Mouse (Mus musculus): ENCODE data around the gene Trpm8.

Trpm8 gene

GRCm38 (mm10) chr1:88301121-88302014, 23.9 kb downstream of the Trpm8 start:
- peak; percentile 68 for DNase-seq (ENCODE audit: low read depth, low spot score)

- DNase-seq (ENCODE audit: low read depth, low spot score): no peak
Measured at GRCm38 (mm10) chr1:88302057-88302740, 24.7 kb downstream of the Trpm8 start.

- DNase-seq (ENCODE audit: low read depth, low spot score): no peak
Measured at GRCm38 (mm10) chr1:88303762-88304161, 26.3 kb downstream of the Trpm8 start.

GRCm38 (mm10) chr1:88304261-88304985, 27.0 kb downstream of the Trpm8 start:
- DNase-seq (ENCODE audit: low read depth, low spot score): no peak

GRCm38 (mm10) chr1:88305018-88305795, 27.7 kb downstream of the Trpm8 start:
- DNase-seq (ENCODE audit: low read depth, low spot score): no peak

- no peak for DNase-seq (ENCODE audit: low read depth, low spot score)
Measured at GRCm38 (mm10) chr1:88306543-88306942, 29.1 kb downstream of the Trpm8 start.

GRCm38 (mm10) chr1:88307180-88307579, 29.7 kb downstream of the Trpm8 start:
- no peak for DNase-seq (ENCODE audit: low read depth, low spot score)

GRCm38 (mm10) chr1:88309020-88309419, 31.6 kb downstream of the Trpm8 start:
- DNase-seq (ENCODE audit: low read depth, low spot score): no peak

- DNase-seq (ENCODE audit: low read depth, low spot score): no peak
Measured at GRCm38 (mm10) chr1:88309905-88310304, 32.4 kb downstream of the Trpm8 start.

GRCm38 (mm10) chr1:88310349-88310748, 32.9 kb downstream of the Trpm8 start:
- DNase-seq (ENCODE audit: low read depth, low spot score): no peak

- no peak for DNase-seq (ENCODE audit: low read depth, low spot score)
Measured at GRCm38 (mm10) chr1:88317279-88317678, 39.8 kb downstream of the Trpm8 start.

- peak; percentile 76 for DNase-seq (ENCODE audit: low read depth, low spot score)
Measured at GRCm38 (mm10) chr1:88318531-88319060, 41.1 kb downstream of the Trpm8 start.

GRCm38 (mm10) chr1:88320821-88321395, 43.4 kb downstream of the Trpm8 start:
- no peak for DNase-seq (ENCODE audit: low read depth, low spot score)

- no peak for DNase-seq (ENCODE audit: low read depth, low spot score)
Measured at GRCm38 (mm10) chr1:88322146-88322545, 44.7 kb downstream of the Trpm8 start.

GRCm38 (mm10) chr1:88323101-88323500, 45.6 kb downstream of the Trpm8 start:
- DNase-seq (ENCODE audit: low read depth, low spot score): no peak

GRCm38 (mm10) chr1:88339481-88339880, 62.0 kb downstream of the Trpm8 start:
- DNase-seq (ENCODE audit: low read depth, low spot score): no peak

- DNase-seq (ENCODE audit: low read depth, low spot score): no peak
Measured at GRCm38 (mm10) chr1:88342615-88343014, 65.2 kb downstream of the Trpm8 start.

- DNase-seq (ENCODE audit: low read depth, low spot score): no peak
Measured at GRCm38 (mm10) chr1:88345580-88345979, 68.1 kb downstream of the Trpm8 start.

GRCm38 (mm10) chr1:88348496-88349005, 71.1 kb downstream of the Trpm8 start:
- no peak for DNase-seq (ENCODE audit: low read depth, low spot score)

- DNase-seq (ENCODE audit: low read depth, low spot score): no peak
Measured at GRCm38 (mm10) chr1:88350761-88351160, 73.3 kb downstream of the Trpm8 start.

- DNase-seq (ENCODE audit: low read depth, low spot score): no peak
Measured at GRCm38 (mm10) chr1:88355025-88355424, 77.6 kb downstream of the Trpm8 start.

Measured in ES-CJ7 (cell line).